Mouse (Mus musculus) heart, postnatal 14 days (tissue): ENCODE measurements around the gene Mcm2. TPM values are rescaled to one million over a fixed set of nuclear protein-coding genes. Genes with fewer than 3 reads are reported as not detected.

Experiments used
- DNase-seq, 2 experiments: peaks; one replicate each; pipeline ENCODE4 v3.0.0; 2021 to 2022
- intact Hi-C: fragments of 180-260 bp; cut with DNase I; formaldehyde crosslinking; loops from one replicate; pipeline ENCODE4 v1.15.1; 2025
- total RNA-seq, 2 experiments: library from RNA; stranded (reverse); gene quantifications; 2 replicates each; pipeline ENCODE4 v1.2.3; 2021

The Mcm2 gene
- total RNA-seq, 2 experiments from 2014 or later: 11.0 to 15.4 TPM

GRCm38 (mm10) chr6:88858341-88858740 is 40.2 kb downstream of the Mcm2 start:
- no peak for DNase-seq
- intact Hi-C loops: no loop called here

- DNase-seq: no peak
- intact Hi-C loops: no loop called here
Measured at GRCm38 (mm10) chr6:88857830-88858229, 40.8 kb downstream of the Mcm2 start.

GRCm38 (mm10) chr6:88857249-88857648 is 41.3 kb downstream of the Mcm2 start:
- intact Hi-C loops: no loop called here
- peak; percentile 54 to 59 for DNase-seq

DNA sequence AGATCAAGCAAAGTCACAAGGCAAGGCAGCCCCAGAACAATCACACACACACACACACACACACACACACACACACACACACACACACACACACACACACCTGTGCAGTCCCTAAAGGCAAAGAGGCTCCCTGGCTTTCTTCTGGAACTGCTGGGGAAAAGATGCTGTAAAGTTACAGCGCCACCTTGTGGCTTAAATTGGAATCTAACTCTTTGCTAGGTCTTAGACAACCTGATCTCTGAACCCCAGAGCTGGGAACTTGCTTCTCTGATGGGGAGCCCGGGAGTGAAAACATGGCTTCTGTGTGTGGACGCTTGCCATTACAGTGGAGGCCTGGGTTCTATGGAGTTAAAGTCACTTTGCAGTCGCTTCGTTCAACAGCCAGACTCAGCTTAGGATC is 42.9 kb downstream of the Mcm2 start:
- DNase-seq: peak; percentile 52 to 84
- intact Hi-C loops: loop anchor here (2.0 kb wide), 1 partner anchor 307 kb away; no protein-coding TSS in a partner anchor

GRCm38 (mm10) chr6:88854509-88854908 is 44.1 kb downstream of the Mcm2 start:
- intact Hi-C loops: loop anchor here (2.0 kb wide), 1 partner anchor 306 kb away; no protein-coding TSS in a partner anchor
- DNase-seq: no peak

- DNase-seq: no peak
Measured at GRCm38 (mm10) chr6:88850034-88850433, 48.5 kb downstream of the Mcm2 start.

GRCm38 (mm10) chr6:88849270-88849669 is 49.3 kb downstream of the Mcm2 start:
- intact Hi-C loops: no loop called here
- DNase-seq: peak in 1 of 2 experiments; percentile 45

More at GRCm38 (mm10) chr6:88850034-88850433, 48.5 kb downstream of the Mcm2 start:
- intact Hi-C loops: no loop called here

DNA sequence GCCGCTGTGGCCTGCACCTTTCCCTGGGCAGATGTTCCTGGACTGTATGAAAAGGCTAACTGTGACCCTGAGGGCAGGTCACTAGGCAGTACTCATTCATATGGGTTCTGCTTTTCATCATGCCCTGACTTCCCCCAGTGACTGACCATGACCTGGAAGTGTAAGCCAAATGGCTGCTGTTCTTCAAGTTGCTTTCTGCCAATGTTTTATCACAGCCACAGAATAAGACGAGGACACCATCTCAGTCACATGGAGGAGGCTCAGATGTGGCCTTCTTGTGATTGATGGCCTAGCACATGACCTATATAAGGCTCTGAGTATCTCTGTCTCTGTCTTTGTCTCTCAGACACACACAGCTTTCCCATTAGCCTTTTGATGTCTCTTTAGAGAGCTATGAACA is 51.0 kb downstream of the Mcm2 start:
- intact Hi-C loops: no loop called here
- DNase-seq: no peak

DNA sequence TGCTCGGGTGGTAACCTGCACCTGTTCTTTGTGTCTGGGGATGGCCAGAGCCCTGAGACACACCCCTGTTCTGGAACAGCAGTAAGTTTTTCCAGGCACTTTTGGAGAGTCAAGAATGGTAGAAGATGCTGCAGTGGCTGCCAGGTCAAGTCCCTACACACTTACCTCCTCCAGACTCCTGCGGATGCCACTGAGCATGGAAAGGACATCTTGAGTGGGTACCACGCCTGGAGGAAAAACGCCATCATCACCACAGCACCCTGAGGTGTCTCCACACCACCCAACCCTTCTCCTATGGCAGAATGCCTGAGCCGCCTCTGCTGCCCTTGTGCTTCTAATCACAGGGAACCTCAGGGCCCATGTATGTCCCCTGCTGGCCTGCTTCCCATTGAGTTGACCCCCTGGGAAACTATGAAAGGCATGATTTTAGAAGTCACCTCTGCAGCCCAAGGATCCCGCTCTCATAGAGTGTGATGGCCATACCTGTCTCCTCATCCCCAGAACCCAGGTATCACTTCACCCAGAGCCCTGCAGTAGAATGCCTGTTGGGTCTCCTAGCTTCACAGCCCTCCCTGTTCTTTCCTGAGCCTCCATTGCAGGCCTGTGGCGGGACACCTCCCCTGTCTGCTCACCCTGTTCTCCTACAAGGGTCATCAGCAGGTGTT is 53.5 kb downstream of the Mcm2 start:
- no peak for DNase-seq
- intact Hi-C loops: no loop called here

DNA sequence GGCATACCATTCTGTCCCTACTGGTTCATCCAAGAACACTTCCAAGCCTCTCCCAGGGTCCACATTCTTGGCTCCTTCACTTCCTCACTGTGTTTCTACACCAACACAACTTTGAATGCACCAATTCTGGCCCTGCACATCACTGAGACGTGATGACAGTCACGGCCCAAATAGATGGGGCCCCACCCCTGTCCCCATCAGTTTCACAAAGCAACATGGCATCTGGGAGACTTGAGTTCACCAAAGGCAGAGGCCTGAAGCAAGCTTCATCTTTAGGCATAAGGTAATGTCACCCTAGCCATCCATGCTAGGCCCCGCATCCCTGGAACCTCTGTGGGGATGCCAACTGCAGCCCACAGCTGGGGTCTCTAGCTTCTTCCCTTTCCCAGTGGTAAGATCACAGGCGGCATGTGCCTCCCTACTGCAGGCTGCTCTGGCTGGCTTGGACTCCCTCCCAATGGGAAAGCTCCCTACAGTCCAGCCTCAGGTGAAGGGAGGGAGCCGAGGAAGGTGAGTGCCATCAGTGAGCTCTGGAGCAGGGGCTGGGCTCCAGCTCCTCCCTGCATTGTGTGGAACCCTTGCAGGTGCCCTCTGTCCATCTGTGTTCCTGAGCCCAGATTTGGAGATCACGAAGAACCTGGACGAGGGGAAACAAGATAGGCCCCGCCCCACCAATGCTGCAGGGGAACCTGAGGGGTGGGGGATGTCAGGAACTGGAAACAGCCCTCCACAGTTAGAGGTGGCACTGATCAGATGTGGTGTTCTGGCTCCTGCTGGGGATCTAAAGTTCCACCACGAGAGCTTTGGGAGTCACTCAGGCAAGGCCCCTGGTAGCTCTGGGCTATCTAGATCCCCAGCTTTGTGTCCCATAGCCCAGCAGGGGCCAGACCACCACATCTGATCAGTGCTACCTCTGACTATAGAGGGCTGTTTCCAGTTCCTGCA is 54.5 kb downstream of the Mcm2 start:
- no peak for DNase-seq
- intact Hi-C loops: no loop called here

GRCm38 (mm10) chr6:88843241-88843640 is 55.3 kb downstream of the Mcm2 start:
- DNase-seq: no peak
- intact Hi-C loops: no loop called here

DNA sequence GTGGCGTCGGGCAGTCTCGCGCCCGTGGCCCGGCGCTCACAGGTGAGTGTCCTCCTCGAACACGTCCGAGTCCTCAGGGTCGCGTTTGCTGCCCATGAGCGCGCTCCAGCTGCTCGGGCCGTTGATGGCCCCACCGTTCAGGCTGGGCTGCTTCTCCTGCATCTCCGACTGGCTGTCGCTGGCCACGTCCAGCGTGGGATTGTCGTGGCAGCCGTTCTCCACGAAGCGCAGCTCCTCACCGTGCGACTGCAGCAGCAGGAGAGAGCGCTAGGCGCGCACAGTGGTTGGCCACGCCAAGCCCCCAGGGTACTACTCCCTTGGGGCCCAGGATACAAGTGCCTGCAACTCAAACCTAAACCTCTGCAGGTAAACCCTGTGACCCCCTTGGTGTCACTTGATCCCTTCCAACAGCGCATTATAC is 55.8 kb downstream of the Mcm2 start:
- intact Hi-C loops: no loop called here
- peak in 1 of 2 experiments; percentile 50 for DNase-seq

DNA sequence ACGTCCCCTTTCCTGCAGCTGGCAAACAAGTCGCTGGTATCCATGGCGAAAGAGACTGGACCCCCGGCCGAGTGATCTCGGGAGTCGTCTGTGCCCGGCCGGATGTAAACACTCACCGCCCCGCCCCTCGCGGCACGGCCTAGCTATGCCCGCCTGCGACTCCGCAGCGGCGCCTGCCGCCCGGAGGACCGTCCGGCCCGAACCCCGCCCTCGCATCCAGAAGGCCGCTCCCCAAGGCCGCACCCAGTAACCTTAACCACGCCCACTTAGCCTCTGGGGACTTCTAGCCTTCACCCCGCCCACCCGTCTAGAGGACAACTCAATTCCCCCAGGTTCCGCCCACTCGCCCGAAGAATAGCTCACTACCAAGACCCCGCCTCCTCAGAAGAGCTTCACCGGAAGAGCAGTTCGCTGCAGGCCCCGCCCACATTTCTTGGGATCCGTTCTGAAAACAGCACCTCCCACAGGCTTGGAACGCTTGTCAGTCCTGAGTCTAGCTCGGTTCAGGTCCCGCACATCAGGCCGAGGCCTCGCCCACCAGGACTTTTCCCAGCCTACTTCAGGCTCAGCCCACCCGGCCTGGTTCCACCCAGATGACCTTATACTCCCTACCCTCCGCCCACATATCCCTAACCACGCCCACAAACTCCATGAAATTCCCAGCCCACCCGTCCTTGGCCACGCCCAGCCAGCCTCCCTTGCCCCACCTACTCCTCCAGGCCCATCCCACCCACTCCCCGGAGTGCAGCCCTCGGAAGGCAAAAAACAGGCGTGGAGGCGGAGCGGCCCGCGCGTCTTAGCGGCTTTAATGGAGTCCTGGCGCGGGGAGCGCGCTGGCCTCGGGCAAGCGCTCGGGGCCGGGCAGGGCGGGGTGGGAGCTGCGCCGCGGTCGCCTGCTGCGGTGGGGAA is 56.5 kb downstream of the Mcm2 start, which contains the start of gene Abtb1:
Abtb1 (minus strand) TSS at position 204 of the 909 bp plus-strand sequence.
- intact Hi-C loops: no loop called here
- DNase-seq: peak; percentile 98 to 99

- intact Hi-C loops: no loop called here
- no peak for DNase-seq
Measured at GRCm38 (mm10) chr6:88841514-88841780, 57.1 kb downstream of the Mcm2 start.

- intact Hi-C loops: no loop called here
Measured at GRCm38 (mm10) chr6:88840791-88841513, 57.6 kb downstream of the Mcm2 start.

GRCm38 (mm10) chr6:88840211-88840610 is 58.4 kb downstream of the Mcm2 start:
- intact Hi-C loops: no loop called here
- DNase-seq: no peak

More at GRCm38 (mm10) chr6:88840791-88841513, 57.6 kb downstream of the Mcm2 start:
- DNase-seq: no peak

- DNase-seq: no peak
- intact Hi-C loops: no loop called here
Measured at GRCm38 (mm10) chr6:88839135-88839970, 59.2 kb downstream of the Mcm2 start.

GRCm38 (mm10) chr6:88838613-88839012 is 60.0 kb downstream of the Mcm2 start:
- DNase-seq: no peak
- intact Hi-C loops: no loop called here

DNA sequence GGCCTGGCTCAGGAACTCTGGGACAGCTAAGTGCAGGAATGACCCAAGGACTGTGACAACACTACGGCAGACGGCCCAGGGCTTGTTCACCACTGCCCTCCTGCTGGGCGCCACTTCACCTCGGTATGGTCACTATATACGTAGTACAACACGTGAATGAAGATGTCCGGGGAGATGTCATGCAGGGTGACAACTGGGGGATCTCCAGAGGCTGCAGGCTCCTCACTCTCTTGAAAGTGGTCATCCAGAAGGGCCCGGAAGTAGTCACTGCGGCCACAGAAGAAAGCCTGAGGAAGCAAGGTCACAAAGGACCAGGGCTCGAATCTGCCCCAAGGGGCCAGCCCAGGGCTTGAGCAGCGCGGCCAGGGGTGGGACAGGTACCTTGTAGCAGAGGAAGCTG is 60.6 kb downstream of the Mcm2 start:
- DNase-seq: no peak
- intact Hi-C loops: no loop called here
